Mouse (Mus musculus): ENCODE data around the gene Slc35e2.
"Not testable (repeated sequence)": the region's sequence is repeated elsewhere in the genome, so short reads cannot be mapped to it uniquely, and the experiment has no call there.

The Slc35e2 gene

DNA sequence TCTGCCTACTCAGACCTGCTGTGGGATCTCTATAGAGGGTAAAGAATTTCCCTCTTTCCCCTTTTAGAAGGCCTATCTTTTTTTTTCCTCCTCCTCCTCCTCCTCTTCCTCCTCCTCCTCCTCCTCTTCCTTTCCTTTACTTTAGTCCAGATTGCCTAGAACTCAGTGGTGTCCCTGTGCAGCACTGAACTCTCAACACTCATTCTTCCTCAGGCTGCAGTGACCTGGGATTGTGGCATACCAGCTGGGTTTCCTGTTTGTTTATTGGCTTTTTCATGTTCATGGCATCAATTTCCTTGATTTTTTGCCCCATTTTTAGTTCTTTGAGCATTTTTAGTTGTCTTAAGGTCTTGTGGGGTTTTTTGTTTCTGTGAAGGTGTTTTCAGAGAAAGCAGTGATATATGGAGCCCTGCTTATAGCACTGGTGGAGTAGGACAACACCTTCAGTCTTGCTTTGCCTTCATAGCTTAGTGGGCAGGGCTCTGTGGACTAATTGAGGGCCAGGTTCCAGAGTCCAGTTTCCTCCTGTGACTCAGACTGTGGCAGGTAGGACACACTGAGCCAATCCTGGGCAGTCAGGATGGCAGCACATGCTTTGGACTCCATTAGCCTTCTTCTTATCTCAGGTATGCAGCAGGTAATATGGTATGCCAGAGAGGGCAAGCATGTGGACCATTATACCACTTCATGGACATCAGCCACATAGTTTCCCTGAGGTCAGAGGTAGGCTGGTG, 34.7 kb downstream of the Slc35e2 start:
- DNase-seq = no peak

- no peak for DNase-seq
These were observed 42.3 kb downstream of the Slc35e2 start for GRCm38 (mm10) chr4:155643531-155643930.

DNA sequence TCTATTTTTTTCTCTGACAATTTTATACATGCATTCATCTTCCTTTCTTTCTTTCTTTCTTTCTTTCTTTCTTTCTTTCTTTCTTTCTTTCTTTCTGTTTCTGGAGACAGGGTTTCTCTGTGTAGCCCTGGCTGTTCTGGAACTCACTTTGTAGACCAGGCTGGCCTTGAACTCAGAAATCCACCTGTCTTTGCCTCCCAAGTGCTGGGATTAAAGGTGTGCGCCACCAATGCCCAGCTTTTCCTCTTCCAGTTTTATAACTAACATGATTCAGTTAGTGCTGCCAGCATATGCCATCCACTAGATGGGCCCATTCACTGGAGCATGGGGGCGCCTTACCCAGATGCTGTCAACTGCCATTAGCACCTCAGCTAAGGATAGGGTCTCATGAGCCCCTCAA, 44.1 kb downstream of the Slc35e2 start, which contains the start of gene Gm10563:
Gm10563 (minus strand) TSS at position 101 of the 400 bp plus-strand sequence.
- not testable (repeated sequence) for DNase-seq

- no peak for DNase-seq
These were observed 44.5 kb downstream of the Slc35e2 start for GRCm38 (mm10) chr4:155645721-155646120.

DNA sequence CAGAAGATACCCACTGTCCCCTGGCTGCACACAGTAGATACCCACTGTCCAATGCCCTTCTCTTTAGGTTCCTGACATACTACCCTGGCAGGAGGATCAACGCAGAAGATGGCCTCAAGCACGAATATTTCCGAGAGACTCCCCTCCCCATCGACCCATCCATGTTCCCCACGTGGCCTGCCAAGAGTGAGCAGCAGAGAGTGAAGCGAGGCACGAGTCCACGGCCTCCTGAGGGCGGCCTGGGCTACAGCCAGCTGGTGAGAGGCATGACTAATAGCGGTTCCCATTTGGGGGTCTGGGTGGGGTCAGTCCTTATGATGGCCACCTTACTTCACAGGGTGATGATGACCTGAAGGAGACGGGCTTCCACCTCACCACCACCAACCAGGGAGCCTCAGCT, 48.1 kb downstream of the Slc35e2 start:
- DNase-seq = no peak

GRCm38 (mm10) chr4:155651553-155652269, 50.5 kb downstream of the Slc35e2 start:
- DNase-seq = no peak

DNA sequence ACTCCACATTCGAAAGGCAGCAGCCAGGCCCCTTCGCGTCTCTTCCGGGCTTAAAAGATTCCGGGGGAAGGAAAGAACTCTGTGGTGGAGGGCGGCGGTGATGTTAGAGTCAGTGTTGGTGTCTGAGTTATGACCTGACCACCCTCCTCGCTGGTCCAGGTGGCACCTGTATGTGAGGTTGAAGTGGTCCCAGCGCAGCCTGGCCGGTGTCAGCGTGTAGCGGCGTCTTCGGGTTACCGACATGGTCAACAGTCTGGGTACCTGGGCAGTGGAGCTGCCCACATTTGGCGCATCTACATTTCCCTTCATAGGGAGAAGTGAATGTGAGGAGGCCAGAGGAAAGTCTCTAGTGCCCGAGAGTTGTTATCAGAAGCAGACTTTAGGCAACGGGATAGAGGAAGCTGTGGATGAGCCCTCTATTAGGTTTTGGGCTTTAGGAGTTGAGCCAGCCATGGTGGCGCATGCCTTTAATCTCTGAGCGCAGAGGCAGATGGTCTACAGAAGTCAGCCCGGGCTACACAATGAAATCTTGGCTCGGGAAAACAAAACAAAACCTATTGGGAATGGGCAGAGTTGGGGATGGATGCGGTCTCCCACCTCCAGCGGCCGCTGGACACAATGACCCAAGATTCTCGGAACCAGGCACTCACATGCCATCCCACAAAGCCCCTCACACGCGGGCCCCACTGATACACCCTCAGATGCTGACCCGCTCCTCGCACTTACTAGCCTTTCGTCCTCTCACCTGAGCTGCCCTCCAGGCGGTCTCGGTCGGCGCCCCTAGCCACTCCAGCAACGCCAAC, 51.3 kb downstream of the Slc35e2 start:
- DNase-seq = no peak

DNA sequence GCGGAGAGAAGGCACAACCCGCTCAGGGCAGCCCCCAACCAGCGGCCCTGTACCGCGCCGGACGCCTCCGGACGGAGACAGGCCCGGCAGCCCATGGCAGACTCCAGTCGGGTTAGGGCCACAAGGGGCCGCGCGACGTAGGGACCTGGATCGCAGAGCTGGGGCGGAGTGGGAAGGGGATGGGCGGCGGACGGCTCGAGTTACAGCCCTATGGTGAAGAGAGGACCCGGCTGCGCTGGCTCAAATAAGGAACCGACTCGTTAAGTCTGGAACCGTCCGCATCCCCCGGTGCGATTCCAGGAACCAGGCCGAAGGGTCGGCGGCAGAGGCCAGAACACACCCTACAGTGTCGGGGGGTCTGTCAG, 51.9 kb downstream of the Slc35e2 start, which contains the start of gene Mmp23:
Mmp23 (minus strand) TSS at position 299 of the 365 bp plus-strand sequence.
- peak; percentile 21 for DNase-seq

DNA sequence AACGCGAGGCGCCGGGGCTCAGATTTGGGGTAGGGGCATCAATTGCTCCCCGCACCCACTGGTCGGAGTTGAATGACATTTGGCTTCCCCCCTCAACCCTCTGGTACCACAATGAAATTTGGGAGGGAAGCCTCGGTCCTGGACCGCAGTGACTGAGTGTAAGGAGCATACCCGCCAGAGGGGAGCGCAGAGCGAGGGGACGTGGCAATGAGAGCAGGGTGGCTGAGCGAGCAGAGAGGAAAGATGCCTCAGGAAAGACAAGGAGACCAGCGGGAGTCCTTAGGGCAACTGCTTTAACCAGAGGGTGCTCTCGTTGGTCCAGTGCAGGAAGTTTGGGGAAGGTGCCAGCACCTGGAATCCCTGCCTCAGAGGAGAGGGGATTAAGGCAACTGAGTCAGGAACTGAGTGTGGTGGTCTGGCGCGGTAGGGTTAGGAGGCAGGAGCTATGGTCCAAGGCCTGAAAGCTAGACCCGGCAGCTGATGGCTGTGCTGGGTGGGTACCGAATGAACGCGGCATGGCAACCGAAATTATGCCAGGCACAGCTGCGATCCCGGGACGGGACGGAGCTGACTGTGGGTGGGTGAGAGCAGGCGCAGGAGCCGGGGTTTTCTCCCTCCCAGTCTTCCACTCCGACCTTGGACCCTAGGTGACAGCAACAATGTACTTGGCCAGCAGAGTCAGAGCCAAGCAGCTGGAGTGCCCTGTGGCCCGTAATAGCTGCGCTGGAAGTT, 52.4 kb downstream of the Slc35e2 start:
- DNase-seq = peak; percentile 23

GRCm38 (mm10) chr4:155654183-155654455, 52.9 kb downstream of the Slc35e2 start:
- DNase-seq = no peak

DNA sequence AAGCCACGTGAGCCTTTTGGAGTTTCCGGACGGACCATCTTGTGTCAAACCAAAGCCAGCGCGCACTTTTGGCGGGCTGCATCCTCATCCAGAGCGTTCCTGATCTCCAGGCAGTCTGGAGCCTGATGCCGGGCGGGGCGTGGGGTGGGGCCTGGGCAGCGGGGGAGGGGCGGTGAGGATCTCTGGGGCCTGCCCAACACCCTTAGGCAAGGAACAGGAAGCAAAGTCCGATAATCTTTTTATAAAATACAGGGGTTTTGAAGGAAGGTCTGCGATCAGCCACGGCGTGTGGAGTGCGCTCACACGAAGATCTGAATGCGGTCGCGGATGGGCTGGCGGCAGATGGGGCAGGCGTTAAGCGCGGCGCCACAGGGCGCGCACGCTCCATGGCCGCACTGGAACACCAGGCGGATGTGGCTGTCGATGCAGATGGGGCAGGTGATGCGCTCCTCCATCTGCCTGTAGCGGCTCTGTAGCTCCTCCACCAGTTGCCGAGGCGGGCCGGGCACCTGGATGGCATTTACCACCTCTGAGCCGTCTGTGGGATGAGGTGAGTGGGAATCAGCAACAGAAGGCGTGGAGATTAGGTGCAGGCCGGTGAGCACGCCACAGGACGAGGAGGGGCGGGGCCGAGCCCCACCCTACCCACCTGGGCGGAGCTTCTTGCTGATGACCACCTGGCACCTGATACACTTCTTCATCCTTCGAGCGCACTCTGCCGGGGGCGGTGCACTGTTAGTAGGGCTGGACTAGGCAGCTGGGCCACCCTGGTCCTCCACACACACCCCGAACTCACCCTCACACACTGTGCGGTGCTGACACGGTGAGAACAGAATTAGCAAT, 53.5 kb downstream of the Slc35e2 start:
- DNase-seq = peak; percentile 41

DNA sequence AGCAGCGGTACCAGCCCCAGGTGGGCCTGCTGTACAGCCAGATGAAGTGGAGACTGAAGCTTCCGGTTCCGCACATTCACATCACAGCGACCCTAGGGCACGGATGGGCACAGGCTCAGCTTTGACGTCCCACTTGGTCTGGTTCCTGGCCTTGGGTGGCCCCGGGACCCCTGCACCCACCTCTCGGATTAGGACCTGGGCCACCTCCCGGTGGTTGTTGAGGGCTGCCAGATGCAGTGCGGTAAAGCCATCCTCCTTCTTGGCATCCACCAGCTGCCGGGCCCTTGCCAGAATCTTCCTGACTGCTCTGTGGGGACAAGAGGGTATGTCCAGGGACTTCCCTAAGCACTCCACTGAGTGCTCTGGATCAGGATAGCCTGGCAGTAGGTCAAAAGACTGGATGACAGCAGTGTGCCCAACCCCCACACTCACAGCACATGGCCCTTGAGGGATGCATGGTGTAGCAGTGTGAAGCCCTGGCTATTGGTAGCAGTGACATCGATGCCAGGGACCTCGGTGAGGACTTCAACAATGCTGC, 55.1 kb downstream of the Slc35e2 start:
- no peak for DNase-seq

DNA sequence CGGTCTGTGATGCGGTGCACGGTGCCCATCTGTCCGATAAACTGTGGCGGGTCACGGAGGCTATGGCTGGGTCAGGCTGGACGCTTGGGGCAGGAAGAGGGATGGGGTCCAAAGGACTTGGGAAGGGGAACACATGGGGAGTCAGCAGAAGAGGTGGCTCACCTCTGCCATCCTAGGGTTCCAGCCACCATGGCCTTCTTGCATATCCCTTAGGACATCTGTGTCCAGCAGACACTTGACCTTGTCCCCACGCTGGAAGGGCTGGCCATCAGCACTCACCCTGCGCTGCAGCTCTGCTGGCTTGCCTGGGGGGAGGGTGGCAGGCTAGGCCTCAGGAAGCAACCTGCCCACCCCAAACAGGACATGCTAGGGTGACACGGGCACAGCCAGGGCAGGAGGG, 57.7 kb downstream of the Slc35e2 start:
- DNase-seq = no peak

- no peak for DNase-seq
These were observed 59.4 kb downstream of the Slc35e2 start for GRCm38 (mm10) chr4:155660641-155661040.

DNA sequence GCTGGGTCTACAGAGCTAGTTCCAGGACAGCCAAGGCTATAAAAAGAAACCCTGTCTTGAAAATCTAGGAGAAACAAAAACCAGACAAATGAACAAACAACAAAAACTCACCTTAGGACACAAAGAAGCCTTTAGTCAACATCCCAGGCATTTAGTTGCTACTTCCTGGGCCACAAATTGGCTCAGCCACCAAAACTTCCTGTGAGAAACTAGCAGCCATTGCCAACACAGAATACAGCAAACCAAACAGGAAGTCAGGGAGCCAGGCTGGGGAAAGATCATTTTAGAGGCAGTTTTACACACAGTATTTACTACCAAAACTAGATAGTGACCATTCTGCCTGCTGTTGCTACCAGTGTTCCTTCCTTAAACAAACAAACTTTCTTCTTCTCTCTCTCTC, 65.7 kb downstream of the Slc35e2 start:
- no peak for DNase-seq

DNA sequence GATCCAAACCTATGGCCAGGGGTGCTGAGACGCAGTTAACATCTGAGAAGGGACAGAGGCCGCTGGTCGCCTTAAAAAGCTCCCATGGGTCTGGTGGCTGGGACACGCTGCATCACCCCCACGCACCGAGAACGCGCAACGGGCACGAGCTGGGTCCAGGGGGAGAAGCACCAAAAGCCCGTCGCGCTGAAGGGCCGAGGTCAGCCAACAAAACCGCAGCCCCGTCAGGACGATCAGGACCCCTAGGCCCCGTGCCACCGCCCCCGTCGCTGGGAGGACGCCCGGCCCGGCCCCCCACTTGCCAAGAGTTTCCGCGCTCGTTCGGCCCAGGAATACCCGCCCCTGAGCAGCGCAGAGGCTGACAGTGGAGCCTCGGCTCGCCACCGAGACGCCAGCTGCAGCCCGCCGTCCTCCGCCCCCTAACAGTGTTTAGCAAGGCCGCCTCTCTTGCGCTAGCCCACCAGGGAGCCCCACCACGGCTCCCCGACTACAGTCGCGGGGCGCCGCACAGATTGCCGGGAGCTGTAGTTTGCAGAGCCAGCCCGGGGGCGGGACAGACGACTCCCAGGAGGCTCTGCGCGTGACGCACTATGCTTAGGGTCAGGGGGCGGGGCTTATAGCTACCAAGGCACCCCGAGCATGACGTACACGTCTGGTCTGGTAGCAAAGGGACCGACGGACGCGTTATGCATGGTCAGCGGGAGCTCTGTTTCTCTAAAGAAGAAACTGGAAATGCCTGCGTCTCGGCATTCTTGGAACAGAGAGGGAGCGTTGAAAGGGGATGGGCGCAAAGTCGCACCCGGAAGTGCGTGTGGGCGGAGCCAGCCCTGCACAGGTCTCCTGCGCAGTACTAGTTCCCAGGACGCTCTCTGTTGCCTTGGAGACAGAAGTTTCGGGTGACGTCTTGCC, 67.7 kb downstream of the Slc35e2 start, which contains the start of gene Mib2:
Mib2 (minus strand) TSS at position 510 of the 909 bp plus-strand sequence.
- peak; percentile 99 for DNase-seq

DNA sequence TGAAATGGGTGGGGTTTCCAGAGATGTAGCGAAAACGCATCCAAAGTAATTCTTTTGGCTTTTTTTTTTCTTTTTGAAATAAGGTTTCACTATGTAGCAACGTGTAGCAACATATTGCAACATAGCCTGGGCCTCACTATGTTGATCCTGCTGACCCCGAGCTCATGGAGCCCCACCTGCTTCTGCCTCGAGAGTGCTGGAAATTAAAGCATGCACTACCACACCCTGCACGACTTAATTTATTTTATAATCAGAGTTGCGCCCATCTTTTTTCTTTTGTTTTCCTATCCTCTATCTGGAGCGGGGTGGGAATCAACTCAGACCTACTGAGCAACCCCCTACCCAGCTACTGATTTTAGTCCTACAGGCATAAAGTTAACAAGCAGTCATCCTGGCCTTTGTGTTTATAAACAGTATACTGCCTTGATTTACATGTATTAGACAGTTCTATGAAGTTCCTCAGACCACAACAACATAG, 68.4 kb downstream of the Slc35e2 start:
- no peak for DNase-seq

DNA sequence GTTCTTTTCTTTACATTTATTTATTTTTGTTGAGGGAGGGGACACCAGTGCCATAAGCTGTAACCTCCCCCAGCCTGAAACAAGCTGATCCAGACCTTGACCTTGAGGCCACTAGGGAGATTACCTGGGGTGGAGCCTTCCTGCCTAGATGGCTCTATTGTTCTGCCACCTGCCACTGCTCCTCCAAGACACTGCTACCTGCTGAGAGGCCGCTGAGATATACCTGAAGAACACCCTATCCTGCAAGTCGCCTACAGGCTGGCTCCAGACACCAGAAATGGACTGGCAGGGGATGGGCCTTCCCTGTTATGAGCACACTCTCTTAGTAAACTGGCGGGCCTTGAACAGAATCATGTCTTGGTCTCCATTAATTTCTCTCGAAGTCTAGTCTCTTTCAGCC, 69.0 kb downstream of the Slc35e2 start:
- DNase-seq = not testable (repeated sequence)

- DNase-seq = no peak
These were observed 70.9 kb downstream of the Slc35e2 start for GRCm38 (mm10) chr4:155672082-155672481.
